13 mouse cellular contexts compared by ENCODE assay signal in the genomic region with DNA sequence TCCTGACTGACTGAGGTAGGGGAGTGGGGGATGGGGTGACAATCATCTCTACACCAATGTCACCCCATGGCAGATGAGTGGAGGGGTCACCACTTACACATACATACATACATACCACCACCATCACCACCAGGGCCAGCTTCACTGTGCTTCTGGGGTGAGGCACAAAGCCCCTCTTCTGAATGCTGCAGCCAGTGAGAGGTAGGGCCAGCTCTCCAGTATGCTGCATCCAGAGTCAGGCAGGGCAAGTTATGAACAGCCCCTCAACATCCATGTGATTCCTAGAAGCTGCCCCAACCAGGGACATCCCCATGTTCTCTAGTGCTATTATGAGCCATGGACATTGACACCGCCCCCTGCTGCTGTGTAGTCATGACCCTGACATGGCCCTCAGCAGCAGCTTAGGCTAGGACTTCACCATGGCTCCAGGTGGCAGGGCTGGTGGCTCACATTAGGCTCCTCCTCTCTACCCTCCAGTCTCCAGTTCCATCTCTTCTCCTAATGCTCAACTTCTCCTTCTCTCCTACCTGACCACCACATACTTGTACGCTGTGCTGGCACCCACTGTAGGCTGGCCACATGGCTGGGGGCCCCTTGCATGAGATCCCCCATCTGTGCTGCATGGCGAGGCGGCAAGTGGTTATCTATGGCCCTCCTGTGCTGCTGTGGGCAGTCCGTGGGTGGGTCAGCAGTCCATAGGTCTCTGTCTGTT. TPM values are rescaled to one million over a fixed set of nuclear protein-coding genes. Genes with fewer than 3 reads are reported as not detected.
A peak's percentile ranks its signal among the peaks of the same experiment; 100 is the strongest.
DNase-seq lines count a peak whose midpoint lies in the region; ATAC-seq lines count a peak whose summit lies in the region.
"Had no signal": no experiment of that assay in that cellular context is flagged by ENCODE, and none has a peak within 500 bp of the region (broad histone marks: within the 10 kb centered on the region; RNA-seq: fewer than 3 reads in every experiment).

No protein-coding gene starts in this region.

- 93% methylated on average over 5 of the region's 5 CpGs for WGBS in embryonic facial prominence, embryonic 15.5 days
- WGBS in embryonic facial prominence, embryonic 10.5 days, result 94% methylated on average over 5 of the region's 5 CpGs
- 88% methylated on average over 5 of the region's 5 CpGs for WGBS in kidney, embryonic 16.5 days

- H3K27me3 ChIP-seq in embryonic facial prominence, embryonic 15.5 days, result no peaks in the 10 kb centered on the region
- no peaks in the 10 kb centered on the region for H3K27me3 ChIP-seq in embryonic facial prominence, embryonic 10.5 days (replicated peaks; ENCODE audit: low read depth, poor library complexity, severe bottlenecking)
- H3K27me3 ChIP-seq in kidney, embryonic 16.5 days (ENCODE audit: insufficient read depth, low read length), result no peaks in the 10 kb centered on the region
- H3K27me3 ChIP-seq: limb, embryonic 13.5 days had no signal

- DNase-seq in embryonic facial prominence, embryonic 10.5 days (ENCODE audit: low spot score), result no peak
- DNase-seq in kidney, postnatal 14 days, result no peak
- DNase-seq in retina, embryonic 14.5 days (ENCODE audit: low spot score), result peak; percentile 11
- no peak for DNase-seq in retina, postnatal 1 day
- DNase-seq in thymus, postnatal 0 days (ENCODE audit: low spot score), result no peak
- no peak for DNase-seq in frontal cortex, postnatal 10 days (ENCODE audit: low spot score in 2 of 2)
- DNase-seq: adrenal gland, postnatal 14 days; heart, adult 2 months; kidney, postnatal 10 days had no signal

- no peaks in the 10 kb centered on the region for H3K9me3 ChIP-seq in embryonic facial prominence, embryonic 15.5 days (replicated peaks)
- no peaks in the 10 kb centered on the region for H3K9me3 ChIP-seq in embryonic facial prominence, embryonic 10.5 days
- no peaks in the 10 kb centered on the region for H3K9me3 ChIP-seq in kidney, embryonic 16.5 days (ENCODE audit: low read length)
- H3K9me3 ChIP-seq: limb, embryonic 13.5 days had no signal

- H3K27ac ChIP-seq in embryonic facial prominence, embryonic 15.5 days (replicated peaks), result no peak overlapping the region
- no peak overlapping the region for H3K27ac ChIP-seq in embryonic facial prominence, embryonic 10.5 days (replicated peaks)
- no peak overlapping the region for H3K27ac ChIP-seq in kidney, embryonic 16.5 days (ENCODE audit: low read length)
- H3K27ac ChIP-seq: heart, adult 2 months; limb, embryonic 13.5 days had no signal

- no peak overlapping the region for H3K9ac ChIP-seq in embryonic facial prominence, embryonic 15.5 days
- no peak overlapping the region for H3K9ac ChIP-seq in kidney, embryonic 16.5 days (replicated peaks; ENCODE audit: low read length)
- H3K9ac ChIP-seq: limb, embryonic 13.5 days had no signal

- peak; percentile 47 for ATAC-seq in embryonic facial prominence, embryonic 15.5 days (ENCODE audit: insufficient number of reproducible peaks, low FRiP score, low TSS enrichment, low read depth)
- ATAC-seq in kidney, embryonic 16.5 days (ENCODE audit: low FRiP score, low TSS enrichment), result peak; percentile 31; the same call in 1 of the 2 replicates
- ATAC-seq: lung, postnatal 0 days had no signal

- H3K4me1 ChIP-seq in embryonic facial prominence, embryonic 15.5 days, result peaks cover 20% of the 10 kb centered on the region
- peaks cover 2% of the 10 kb centered on the region; the same call in 1 of the 2 replicates for H3K4me1 ChIP-seq in embryonic facial prominence, embryonic 10.5 days
- H3K4me1 ChIP-seq in kidney, embryonic 16.5 days (ENCODE audit: insufficient read depth, low read length), result peaks cover 7% of the 10 kb centered on the region; the same call in 1 of the 2 replicates

- H3K4me2 ChIP-seq in embryonic facial prominence, embryonic 15.5 days (replicated peaks), result no peak overlapping the region
- H3K4me2 ChIP-seq in kidney, embryonic 16.5 days (replicated peaks; ENCODE audit: low read depth, low read length), result no peak overlapping the region
- H3K4me2 ChIP-seq: limb, embryonic 13.5 days had no signal

- H3K36me3 ChIP-seq in embryonic facial prominence, embryonic 15.5 days, result no peaks in the 10 kb centered on the region
- H3K36me3 ChIP-seq in embryonic facial prominence, embryonic 10.5 days (replicated peaks), result no peaks in the 10 kb centered on the region
- H3K36me3 ChIP-seq in kidney, embryonic 16.5 days (ENCODE audit: insufficient read depth, low read length), result no peaks in the 10 kb centered on the region
- H3K36me3 ChIP-seq: limb, embryonic 13.5 days had no signal

- H3K4me3 ChIP-seq in embryonic facial prominence, embryonic 15.5 days (replicated peaks), result no peak overlapping the region
- no peak overlapping the region for H3K4me3 ChIP-seq in embryonic facial prominence, embryonic 10.5 days
- no peak overlapping the region for H3K4me3 ChIP-seq in kidney, embryonic 16.5 days (ENCODE audit: low read length)
- H3K4me3 ChIP-seq: heart, adult 2 months; limb, embryonic 13.5 days had no signal

RNA-seq across cellular contexts. Expression of gene Jak1, which starts 24.8 kb away (rescaled TPM):
- 80.2 and 81.4 TPM in 2 replicates for polyA plus RNA-seq in embryonic facial prominence, embryonic 15.5 days (2015; fragmentation: Nextera tagmentation; extraction: Ambion mirVana)
- polyA plus RNA-seq in embryonic facial prominence, embryonic 10.5 days (2016; fragmentation: Nextera tagmentation; extraction: Ambion mirVana), result 47.6 and 49.0 TPM in 2 replicates
- polyA plus RNA-seq in kidney, embryonic 16.5 days (2015; fragmentation: Nextera tagmentation; extraction: Ambion mirVana), result 104 TPM in 2 replicates
- polyA plus RNA-seq in thymus, postnatal 0 days (2015; fragmentation: Nextera tagmentation; extraction: Ambion mirVana), result 146 and 151 TPM in 2 replicates
